Mouse (Mus musculus) T-helper 17 cell (primary cell): ENCODE measurements around the gene Klhl22.

Experiments
- in situ Hi-C, 2 experiments: fragments of 300-600 bp; cut with MboI, MseI; formaldehyde crosslinking; loops; 1 replicate in 1 of 2; 2 replicates in 1 of 2; pipeline ENCODE4 v1.15.1; 2025; ENCODE audit warnings: high pct_unique_total_duplicates in 2 of 2

Gene Klhl22

DNA sequence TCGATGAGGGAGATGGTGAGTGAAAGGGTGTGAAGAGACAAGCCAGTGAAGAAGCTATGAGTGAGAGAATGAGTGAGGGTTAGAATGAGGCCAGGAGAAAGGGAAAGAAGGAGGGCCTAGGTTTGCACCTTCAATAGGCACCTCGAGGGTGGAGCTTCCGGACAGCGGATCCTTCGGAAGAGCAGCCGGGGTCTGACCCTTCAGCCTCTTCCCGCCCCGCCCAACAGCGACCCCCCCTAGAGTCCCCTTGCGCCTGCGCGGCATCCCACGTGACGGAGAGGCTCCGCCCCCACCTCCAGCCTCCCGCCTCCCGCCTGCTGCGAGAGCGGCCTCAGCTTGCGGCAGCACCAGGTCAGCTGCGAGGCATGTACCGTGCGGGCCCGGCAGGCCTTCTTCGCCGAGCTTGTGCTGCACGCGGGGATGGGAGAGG lies at the start of gene Klhl22:
TSS of gene Klhl22 (plus strand) at position 275 of the 430 bp plus-strand sequence.
- in situ Hi-C loops, result no loop called here

DNA sequence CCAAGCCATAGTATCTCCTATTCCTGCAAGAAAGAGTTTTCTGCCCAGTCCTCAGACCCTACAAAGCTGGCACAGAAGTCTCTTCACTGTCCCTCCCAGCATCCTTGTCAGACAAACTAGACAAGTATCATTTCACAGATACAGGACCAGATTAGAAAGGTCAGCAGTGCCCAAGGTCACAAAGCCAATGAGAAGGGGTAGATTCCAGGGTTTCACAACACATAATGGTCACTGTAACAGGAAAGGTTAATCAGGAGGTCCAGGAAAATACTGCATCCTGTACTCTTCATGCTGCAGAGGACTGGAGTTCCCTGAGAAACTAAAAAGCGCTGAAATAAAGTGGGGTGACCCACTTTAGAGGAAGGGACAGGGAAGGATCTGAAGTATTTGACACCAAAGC lies 41.6 kb upstream of the Klhl22 start:
- in situ Hi-C loops, result no loop called here

DNA sequence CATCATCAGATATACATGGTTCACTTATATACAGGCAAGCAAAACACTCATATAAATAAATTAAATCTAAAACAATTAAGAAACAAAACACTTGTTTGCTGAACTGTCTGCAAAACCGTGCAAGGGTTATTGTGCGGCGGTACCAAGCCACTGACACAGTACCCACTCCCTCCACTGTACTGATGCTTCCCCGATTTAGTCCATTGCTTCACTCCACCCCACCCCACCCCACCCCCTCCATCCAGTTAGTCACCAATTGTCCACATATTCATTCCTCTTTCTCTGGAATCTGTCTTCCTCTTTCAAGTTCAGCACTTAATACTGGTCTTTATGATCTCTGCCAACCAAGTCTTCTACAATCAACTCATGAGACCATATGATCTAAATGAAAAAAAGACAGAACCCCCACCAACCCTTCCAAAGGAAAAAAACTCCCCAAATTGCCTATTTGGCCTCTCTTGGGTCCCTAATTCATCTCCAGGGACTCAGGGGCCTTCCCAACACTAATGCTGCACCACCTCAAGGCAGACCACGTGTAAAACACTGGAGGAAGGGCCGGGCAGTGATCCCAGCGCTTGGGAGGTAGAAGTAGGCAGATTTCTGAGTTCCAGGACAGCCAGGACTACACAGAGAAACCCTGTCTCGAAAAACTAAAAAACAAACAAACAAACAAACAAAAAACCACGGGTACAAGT lies 38.2 kb upstream of the Klhl22 start:
- in situ Hi-C loops, result loop anchor here in 1 of 2 experiments (5.0 kb wide), 1 partner anchor 566 kb away; the partner anchor contains the start of gene Dgcr8

DNA sequence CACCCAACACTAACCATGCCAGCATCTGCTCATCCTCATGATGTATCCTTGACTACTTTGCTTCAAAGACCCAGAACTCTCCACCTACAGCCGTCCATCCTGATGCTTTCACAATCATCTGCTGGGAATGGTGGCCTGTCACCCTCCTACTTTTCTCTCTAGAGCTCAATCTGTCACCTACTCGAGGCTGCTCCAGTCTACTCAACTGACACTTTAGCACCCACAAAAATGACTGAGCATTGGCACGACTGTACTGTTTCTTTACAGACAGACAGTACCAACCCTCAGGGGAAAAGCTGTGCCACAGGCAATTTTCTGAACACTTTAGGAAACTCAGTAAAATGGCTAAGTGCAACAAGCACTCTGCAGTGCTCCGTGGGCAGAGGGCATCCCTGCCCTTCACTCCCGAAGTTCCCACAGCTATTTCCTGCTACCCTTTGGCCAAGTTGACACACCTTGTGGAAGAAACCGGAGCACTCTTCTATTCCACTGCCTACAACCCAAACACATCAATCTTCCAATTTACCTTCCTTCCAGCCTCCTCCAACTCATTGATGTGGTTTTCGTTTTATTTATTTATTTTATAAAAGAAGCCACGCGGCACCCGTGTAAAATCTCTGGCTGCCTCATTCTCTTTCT lies 37.5 kb upstream of the Klhl22 start:
- in situ Hi-C loops, result loop anchor here in 1 of 2 experiments (5.0 kb wide), 1 partner anchor 565 kb away; the partner anchor contains the start of gene Dgcr8

DNA sequence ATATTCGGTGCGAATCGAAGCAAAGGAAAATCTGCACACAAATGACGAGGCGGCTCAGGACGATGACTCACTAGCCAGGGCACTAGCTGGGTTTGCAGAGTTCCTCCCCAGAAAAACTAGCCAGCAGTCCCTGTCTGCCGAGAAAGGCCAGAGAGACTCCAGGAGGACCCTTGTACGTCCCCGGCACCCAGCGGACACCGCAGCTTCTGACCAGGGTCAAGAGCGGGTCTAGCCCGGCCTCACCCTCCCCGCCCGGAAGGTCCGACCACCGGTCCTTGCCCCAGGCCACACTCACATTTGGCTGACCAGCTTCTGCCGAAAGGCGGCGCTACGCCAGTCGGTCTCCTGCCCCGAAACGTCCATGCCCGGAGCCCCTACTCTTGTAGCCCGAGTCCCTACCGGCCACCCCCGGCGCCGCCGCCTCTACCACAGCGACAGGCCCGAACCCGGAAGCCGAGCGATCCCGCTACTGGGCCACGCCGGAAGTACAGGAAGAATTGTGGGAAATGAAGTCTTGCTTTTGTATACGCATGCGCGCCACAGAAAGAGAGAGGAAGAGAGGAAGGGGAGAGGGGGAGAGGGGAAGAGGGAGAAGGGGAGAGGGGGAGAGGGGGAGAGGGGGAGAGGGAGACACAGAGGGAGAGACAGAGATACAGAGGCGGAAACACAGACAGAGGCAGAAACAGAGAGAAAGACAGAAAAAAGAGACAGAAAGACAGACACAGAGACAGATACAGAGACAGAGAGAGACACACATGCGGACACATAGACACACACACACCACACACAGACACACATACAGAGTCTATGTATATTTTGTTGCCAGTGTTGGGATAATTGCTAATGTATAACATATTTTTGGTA lies 36.7 kb upstream of the Klhl22 start:
- in situ Hi-C loops, result loop anchor here in 1 of 2 experiments (5.0 kb wide), 1 partner anchor 565 kb away; the partner anchor contains the start of gene Dgcr8

DNA sequence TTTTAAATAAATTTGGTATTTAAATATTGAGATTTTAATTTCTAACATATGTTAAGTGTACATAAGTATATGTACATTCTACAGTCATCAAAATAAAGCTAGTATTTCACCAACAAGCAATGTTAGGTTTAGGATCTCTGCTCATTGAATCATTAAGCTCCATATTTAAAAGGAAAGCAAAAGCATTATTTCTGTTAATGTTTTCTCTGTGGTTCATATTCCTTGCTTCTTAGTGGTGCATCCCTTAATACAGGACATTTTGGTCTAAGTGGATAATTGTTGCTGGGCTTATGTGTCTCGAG lies 36.1 kb upstream of the Klhl22 start:
- in situ Hi-C loops, result loop anchor here in 1 of 2 experiments (5.0 kb wide), 1 partner anchor 564 kb away; the partner anchor contains the start of gene Dgcr8

DNA sequence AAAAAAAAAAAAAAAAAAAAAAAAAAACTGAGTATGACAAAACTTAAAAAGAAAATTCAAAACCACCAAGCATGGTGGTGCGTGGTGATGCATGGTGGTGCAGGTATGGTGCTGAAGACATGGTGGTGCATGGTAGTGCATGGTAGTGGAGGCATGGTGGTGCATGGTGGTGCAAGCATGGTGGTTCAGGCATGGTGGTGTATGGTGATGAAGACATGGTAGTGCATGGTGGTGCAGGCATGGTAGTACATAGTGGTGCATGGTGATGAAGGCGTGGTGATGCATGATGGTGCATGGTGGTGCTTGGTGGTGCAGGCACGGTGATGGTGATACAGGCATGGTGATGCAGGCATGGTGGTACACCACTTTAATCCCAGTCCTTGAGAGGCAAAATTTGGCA lies 35.0 kb upstream of the Klhl22 start:
- in situ Hi-C loops, result loop anchor here in 1 of 2 experiments (5.0 kb wide), 1 partner anchor 563 kb away; the partner anchor contains the start of gene Dgcr8

DNA sequence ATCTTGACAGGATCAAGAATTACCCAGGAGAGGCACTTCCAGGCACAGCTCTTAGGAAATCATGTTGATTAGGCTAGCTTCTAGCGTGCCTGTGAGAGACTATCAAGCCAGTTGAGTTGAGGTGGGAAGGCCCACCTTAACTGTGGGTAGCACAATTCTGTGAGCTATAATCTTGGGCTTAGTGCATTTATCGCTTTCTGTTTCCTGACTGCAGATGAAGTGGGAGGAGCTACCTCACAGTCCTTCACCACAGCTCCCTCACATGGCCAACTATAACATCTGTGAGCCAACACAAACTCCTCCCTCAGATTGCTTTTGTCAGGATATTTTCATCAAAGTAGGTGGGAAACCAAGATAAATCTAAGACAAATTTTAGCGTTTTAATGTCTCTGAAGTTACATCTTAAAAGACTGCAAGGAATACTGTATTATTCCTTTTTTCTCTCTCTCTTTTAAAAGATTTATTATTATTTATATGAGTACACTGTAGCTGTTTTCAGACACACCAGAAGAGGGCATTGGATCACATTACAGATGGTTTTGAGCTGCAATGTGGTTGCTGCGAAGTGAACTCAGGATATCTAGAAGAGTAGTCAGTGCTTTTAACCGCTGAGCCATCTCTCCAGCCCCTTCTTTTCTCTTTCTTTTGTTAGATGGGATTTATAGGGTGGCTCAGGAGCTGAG lies 32.1 kb upstream of the Klhl22 start:
- in situ Hi-C loops, result no loop called here

DNA sequence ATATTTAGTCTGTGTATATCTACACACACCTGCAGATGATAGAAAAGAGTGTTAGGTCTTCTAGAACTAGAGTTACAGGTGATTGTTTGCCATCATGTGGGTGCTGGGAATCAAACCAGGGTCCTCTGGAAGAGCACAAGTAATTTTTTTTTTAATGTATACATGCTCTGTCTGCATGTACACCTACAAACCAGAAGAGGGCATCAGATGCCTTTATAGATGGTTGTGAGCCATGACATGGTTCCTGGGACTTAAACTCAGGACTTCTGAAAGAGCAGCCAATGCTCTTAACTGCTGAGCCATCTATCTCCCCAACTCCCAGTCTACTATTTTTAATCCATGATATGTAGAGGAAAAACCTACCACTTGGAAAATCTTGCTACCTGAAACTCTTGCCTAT lies 29.4 kb upstream of the Klhl22 start:
- in situ Hi-C loops, result loop anchor here in 1 of 2 experiments (5.0 kb wide), 1 partner anchor 77 kb away; no protein-coding TSS in a partner anchor

DNA sequence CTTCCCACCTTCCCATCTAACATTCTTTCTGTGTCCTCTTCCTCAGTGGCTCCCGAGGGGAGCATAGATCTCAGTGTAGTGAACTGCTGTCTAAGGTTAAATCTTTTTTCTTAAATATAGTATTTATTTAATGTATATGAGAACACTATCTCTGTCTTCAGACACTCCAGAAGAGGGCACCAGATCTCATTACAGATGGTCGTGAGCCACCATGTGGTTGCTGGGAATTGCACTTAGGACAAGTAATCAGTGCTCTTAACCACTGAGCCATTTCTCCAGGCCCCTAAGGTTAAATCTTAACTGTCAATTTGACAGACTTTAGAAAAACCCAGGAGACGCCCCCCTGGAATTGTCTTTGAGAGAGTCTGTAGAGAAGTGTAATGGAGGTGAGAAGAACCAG lies 27.4 kb upstream of the Klhl22 start:
- in situ Hi-C loops, result loop anchor here in 1 of 2 experiments (5.0 kb wide), 1 partner anchor 75 kb away; no protein-coding TSS in a partner anchor

DNA sequence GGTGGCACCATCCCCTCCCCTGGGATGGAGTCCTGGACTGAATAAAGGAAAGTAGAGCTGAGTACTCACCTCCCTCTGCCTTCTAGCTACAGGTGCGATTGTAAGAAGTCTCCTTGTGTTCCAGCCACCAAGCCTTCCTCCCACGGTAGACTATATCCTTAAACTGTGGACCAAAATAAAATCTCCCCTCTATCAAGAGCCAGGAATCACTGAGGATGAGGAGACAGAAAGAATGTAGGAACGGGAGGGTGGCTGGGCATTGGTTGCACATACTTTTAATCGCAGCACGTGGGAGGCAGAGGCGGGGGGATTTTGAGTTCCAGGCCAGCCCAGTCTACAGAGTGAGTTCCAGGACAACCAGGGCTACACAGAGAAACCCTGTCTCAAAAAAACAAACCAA lies 27.0 kb upstream of the Klhl22 start:
- in situ Hi-C loops, result loop anchor here in 1 of 2 experiments (5.0 kb wide), 1 partner anchor 75 kb away; no protein-coding TSS in a partner anchor

DNA sequence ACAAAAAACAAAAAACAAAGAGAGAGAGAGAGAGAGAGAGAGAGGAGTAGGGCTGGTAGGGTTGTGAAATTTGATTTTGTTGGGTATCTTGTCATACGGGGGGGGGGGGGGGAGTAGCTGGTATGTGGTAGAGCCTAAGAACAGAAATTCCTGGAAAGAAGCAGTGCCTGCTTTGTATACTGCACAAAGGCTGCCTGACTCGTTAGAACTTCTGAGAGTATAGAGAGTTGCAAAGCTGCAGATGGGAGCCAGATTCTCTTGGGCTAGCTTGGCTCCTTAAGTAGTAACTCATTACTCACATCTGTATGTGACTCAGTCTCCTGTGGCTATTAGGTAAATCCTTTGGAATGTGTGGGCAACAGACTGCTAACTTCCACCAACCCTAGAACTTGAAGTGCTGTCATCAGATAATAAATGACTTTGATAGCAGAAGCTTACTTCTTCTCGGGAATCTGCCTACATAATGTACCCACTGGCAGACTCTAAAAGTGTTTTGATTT lies 26.5 kb upstream of the Klhl22 start, which contains the start of gene Med15:
TSS of gene Med15 (minus strand) at position 51 of the 500 bp plus-strand sequence.
- in situ Hi-C loops, result loop anchor here in 1 of 2 experiments (5.0 kb wide), 1 partner anchor 74 kb away; no protein-coding TSS in a partner anchor

DNA sequence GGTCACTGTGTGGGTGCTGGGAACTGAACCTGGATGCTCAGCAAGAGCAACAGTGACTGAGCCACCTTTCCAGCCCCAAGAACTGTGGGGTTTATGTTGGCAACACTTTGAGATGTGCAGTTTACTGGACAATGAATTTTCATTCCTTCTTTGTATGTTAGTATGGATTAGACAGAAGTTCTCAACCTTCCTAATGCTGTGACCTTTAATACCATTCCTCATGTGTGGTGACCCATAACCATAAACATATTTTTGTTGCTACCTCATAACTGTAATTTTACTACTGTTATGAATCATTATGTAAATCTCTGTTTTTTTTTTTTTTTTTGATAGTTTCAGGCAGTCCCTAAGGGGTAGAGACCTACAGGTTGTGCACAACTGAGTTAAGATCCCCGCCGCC lies 25.8 kb upstream of the Klhl22 start:
- in situ Hi-C loops, result loop anchor here in 1 of 2 experiments (5.0 kb wide), 1 partner anchor 74 kb away; no protein-coding TSS in a partner anchor

DNA sequence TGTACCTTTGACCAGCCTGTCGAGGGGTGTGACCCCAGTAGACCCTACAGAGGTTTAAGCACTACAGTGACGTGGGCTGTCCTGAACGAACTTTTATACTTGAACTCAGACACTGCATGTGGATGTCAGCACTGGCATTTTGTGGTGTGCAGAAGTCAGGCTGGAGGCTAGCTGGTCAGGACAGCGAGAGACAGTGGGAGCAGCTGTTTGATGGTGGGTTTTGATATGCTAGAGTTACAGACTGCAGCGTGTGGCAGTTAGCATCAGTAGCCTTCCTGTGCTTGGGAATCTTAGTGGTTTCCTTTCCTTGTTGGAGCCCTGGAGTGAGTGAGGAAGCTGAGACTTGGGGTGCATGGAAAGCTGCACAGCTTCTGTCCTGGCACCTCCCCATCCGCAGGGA lies 24.5 kb upstream of the Klhl22 start:
- in situ Hi-C loops, result loop anchor here in 1 of 2 experiments (5.0 kb wide), 1 partner anchor 72 kb away; no protein-coding TSS in a partner anchor

DNA sequence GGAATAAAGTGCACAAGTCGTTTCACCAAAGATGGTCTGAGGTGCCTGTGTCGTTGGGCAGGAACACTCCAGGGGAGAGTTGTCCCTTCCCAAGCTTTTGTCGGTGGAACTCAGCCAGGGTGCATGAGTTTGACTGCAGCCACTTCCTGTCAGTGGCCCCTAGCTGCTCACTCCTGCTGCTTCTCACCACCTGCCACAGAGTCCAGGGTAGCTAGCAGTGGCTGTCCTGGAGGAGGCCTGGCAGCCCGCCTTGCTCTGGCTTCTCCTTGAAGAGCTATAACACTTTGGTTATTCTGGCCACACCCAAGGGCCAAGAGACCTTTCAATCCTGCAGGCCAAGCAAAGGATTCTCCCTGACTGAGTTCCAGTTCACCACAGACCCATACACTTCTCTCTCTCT lies 23.3 kb upstream of the Klhl22 start:
- in situ Hi-C loops, result no loop called here

DNA sequence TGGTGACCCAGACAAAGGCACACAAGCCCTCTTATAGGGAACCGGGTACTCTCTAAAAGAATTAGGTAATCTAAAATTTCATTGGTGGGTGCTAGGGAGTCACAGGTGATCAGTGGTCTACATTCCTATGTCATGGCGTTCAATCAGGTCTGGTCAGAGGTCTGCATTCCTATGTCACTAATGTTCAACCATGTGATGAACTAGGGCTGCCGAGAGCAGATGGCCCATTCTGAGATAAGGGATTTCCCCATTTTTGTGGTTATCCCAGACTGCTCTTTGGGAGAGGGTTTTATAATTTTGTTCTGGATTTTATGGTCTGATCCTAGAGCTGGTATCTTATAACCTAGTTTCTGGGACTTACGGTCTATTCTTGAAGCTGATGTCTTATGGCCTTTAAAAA lies 19.3 kb upstream of the Klhl22 start:
- in situ Hi-C loops, result no loop called here

DNA sequence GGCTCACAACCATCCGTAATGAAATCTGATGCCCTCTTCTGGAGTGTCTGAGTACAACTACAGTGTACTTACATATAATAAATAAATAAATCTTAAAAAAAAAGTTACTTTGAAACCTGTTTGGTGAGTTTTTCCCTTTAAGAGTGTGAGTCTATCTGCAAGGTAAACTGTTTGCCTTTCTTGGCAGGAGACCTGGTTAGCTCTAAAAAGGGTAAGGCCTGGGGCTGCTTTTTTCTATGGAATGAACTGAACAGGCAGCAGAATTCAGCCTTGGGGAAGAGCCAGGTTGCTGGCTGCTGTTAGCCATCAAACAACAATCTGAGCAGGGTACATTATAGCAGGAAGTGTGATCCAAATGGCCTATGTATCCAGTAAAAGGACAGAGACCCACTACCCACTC lies 16.6 kb upstream of the Klhl22 start:
- in situ Hi-C loops, result no loop called here

DNA sequence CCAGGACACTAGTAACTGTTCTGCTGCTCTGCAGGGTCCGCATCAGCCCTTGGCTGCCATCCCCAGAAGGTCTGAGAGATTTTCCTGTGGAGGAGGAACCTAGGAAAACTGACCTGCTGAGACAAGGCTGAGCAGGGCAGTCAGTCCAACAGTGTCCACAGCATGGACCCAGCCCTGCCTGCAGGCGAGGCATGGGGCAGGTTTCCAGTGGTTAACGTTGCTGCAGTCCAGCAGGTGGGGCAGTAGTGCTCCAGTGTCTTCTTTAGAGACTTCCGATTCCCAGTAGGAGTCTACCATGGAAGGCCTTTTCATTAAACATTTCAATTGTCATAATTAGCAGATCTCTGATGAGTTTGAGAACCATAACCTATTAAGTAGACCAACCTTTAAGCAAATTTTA lies 16.1 kb upstream of the Klhl22 start:
- in situ Hi-C loops, result no loop called here

DNA sequence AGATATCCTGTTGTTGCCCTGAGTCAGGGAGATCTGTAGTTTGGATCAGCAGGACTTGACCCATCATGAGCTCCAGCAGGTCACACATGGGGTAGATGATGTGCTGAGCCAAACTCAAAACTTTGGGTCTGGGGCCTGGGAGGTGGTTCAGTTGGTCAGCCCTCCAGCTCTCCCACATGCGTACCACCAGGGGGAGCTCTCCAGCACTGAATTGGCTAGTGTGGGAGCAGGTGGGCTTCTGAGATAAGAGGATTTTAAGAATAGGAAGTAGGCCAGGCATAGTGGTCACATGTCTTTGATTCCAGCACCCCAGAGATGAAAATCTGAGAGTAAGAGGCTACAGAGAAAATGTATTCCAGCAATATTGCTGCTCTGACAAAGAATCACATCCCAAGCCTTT lies 14.9 kb upstream of the Klhl22 start:
- in situ Hi-C loops, result no loop called here

DNA sequence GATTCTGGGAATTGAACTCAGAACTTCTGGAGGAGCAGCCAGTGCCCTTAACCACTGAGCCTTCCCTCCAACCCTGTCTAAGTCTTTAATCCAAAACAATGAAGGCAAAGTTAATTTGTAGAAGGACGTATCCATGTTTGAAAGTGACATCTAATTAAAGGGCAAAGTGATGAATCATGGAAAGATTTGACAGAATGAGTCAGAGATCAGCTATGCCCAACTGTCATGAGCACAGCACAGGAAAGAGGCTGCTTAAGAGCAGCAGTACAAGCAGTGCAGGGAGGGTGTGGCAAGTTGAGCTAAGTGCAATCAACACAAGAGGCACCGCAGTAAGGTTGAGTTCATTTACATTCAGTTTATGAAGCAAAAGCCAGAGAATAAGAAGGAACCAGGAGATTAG lies 14.4 kb upstream of the Klhl22 start:
- in situ Hi-C loops, result no loop called here

DNA sequence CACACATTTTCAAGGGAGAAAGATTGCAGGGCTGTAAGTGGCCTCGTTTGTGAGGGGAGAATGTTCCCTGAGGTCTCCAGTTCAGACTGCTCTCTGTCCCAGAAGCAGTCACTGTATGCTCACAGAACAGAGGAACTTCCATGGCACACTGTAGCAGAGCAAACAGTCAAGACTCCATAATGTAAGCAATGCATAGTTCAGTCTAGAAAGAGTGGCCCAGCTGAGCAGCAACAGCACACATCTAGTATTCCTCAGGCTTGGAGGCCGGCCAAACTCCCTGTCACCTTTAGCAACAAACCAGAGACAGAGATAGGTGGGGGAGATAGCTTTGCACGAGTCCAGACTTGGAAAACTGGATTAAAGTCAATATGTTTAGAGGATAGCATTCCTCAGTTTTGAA lies 6.4 kb upstream of the Klhl22 start:
- in situ Hi-C loops, result no loop called here
